Mouse (Mus musculus) hindbrain, embryonic 14.5 days (tissue): ENCODE measurements at regions not wholly inside any gene's neighbourhood (a gene's known extent, or its start where the extent isn't known, plus 50 kb on each side); places are given as distances from the start of the nearest gene placed in this dataset.
"Not testable (repeated sequence)": the region's sequence is repeated elsewhere in the genome, so short reads cannot be mapped to it uniquely, and the experiment has no call there.

Experiments
- ATAC-seq: fragments of 200-750 bp; cut with Nextera tagmentation; 2 replicates; pipeline ENCODE4 v1.8.0; 2017; ENCODE audit warnings: moderate number of reproducible peaks, mild to moderate bottlenecking, moderate TSS enrichment, moderate library complexity; ENCODE audit not compliant: low FRiP score
- DNase-seq: peaks from one replicate; pipeline ENCODE4 v3.0.0-alpha.2; 2015; ENCODE audit warnings: low spot score
- H3K27ac ChIP-seq: fragments of 300-500 bp; sonication (generic); 2 replicates; pipeline ENCODE4 v1.5.1; 2014; ENCODE audit warnings: mild to moderate bottlenecking, moderate library complexity
- H3K27me3 ChIP-seq: fragments of 300-500 bp; sonication (generic); 2 replicates; pipeline ENCODE4 v1.6.1; 2014; ENCODE audit warnings: mild to moderate bottlenecking, low read length, mixed read lengths; ENCODE audit not compliant: control insufficient read depth, insufficient read depth
- H3K36me3 ChIP-seq: fragments of 300-500 bp; sonication (generic); replicated peaks from 2 replicates; pipeline ENCODE4 v1.6.1; 2014; ENCODE audit not compliant: control insufficient read depth, insufficient read depth
- H3K4me1 ChIP-seq: fragments of 300-500 bp; sonication (generic); replicated peaks from 2 replicates; pipeline ENCODE4 v1.6.1; 2014; ENCODE audit warnings: antibody characterized with exemption, low read length, mixed read lengths; ENCODE audit not compliant: control insufficient read depth, insufficient read depth
- H3K4me2 ChIP-seq: fragments of 300-500 bp; sonication (generic); replicated peaks from 2 replicates; pipeline ENCODE4 v1.6.1; 2014; ENCODE audit warnings: mild to moderate bottlenecking, moderate library complexity
- H3K4me3 ChIP-seq: fragments of 300-500 bp; sonication (generic); replicated peaks from 2 replicates; pipeline ENCODE4 v1.5.1; 2014; ENCODE audit warnings: mild to moderate bottlenecking, low read length
- H3K9ac ChIP-seq: fragments of 300-500 bp; sonication (generic); 2 replicates; pipeline ENCODE4 v1.6.1; 2014
- H3K9me3 ChIP-seq: fragments of 300-500 bp; sonication (generic); 2 replicates; pipeline ENCODE4 v1.6.1; 2016; ENCODE audit warnings: low read length; ENCODE audit not compliant: control insufficient read depth
- WGBS: fragments of 180-500 bp; shearing (Covaris S2); extraction: QIAGEN DNeasy Blood & Tissue Kit; methylation state at CpG from one replicate; pipeline ENCODE4 v1.1.7; 2014; 5-methylcytosine and 5-hydroxymethylcytosine counted together

DNA sequence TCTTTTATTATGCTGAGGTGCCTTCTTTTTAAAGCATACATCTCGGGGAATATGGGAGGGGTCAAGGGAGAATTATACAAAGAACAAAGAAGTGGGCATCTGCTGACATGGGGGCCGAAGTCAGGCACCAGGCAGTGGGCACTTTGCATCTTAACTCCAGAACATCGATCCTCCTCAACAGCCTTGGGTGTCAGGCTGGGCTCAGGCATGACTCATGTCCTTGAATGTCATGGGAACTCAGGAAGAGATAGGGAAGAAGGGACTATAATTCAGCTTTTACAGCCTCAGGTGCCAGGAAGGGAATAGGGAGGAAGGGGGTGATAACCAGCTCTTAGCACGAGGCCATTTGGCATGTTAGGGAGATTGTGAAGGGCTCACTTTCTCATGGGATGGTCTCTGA lies 85.6 kb upstream of the Ptprz1 start:
- not testable (repeated sequence) for H3K4me2 ChIP-seq, H3K36me3 ChIP-seq, H3K9me3 ChIP-seq, ATAC-seq, H3K4me3 ChIP-seq, H3K27ac ChIP-seq, H3K27me3 ChIP-seq, H3K9ac ChIP-seq, H3K4me1 ChIP-seq, DNase-seq
- 87% methylated on average over 4 of the region's 4 CpGs for WGBS

GRCm38 (mm10) chr6:22791801-22792200 lies 83.5 kb upstream of the Ptprz1 start:
- no peak overlapping the region for H3K9ac ChIP-seq
- no peaks in the 10 kb centered on the region for H3K36me3 ChIP-seq
- peaks cover 22% of the 10 kb centered on the region; the same call in 1 of the 2 replicates for H3K4me1 ChIP-seq
- H3K27ac ChIP-seq: no peak overlapping the region
- H3K4me3 ChIP-seq: no peak overlapping the region
- H3K27me3 ChIP-seq: no peaks in the 10 kb centered on the region
- no peaks in the 10 kb centered on the region for H3K9me3 ChIP-seq
- no peak overlapping the region for H3K4me2 ChIP-seq
- 98% methylated on average over 4 of the region's 4 CpGs for WGBS
- no peak for ATAC-seq
- no peak for DNase-seq

DNA sequence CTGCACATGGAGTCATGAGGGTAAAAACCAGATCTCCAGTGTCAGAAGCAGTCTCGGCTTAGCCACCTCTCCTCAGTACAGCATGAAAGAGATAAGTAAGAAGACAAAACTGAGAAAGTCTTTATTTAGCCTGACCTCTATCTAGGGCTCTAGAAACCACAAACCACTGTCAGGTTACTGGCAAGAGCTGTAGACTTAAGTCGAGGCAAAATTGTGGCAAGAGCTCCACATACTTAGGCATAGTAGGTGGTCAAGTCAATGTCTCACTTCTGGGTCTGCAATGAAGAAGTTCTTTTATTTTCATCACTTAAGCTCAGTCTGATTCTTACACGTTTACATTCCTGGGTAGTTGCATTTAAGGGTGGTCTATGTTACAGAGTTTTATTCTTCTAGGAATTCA lies 82.7 kb upstream of the Ptprz1 start:
- Histone ChIP-seq H3K27me3 (no peaks in the 10 kb centered on the region), H3K4me2 (no peak overlapping the region), H3K9ac (no peak overlapping the region), H3K4me1 (peaks cover 22% of the 10 kb centered on the region; the same call in 1 of the 2 replicates), H3K9me3 (no peaks in the 10 kb centered on the region), H3K36me3 (no peaks in the 10 kb centered on the region), H3K4me3 (no peak overlapping the region), H3K27ac (no peak overlapping the region)
- ATAC-seq: no peak
- 85% methylated on average over 3 of the region's 3 CpGs for WGBS
- no peak for DNase-seq

DNA sequence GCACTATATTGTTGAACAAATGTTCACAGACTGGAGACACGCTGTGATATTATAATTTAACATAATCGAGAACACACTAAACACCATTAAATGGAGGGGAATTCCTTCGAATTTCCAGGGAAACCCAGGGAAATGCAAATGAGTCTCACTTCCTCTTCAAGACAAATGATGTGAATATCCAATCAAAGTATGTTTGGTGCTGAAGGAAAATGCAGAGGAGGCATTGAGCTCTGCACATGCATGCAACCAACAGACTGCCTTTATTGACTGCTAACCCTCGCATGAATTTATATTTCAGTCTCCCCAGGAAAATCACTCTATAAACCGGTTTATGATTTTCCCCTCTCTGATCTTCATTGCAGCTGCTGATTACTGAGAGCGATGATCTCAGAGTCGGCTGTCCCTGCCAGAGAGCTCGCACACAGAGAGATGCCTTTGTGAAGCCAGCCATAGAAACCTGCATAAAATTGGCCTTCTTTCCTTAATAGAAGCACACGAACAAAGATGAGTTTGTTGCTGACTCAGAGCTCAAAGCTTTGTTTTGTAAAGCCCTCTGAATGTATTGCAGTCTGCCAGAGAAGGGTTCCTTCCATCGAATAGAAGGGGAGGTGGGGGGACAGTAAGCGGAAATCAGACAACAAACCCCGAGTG lies 81.1 kb upstream of the Ptprz1 start:
- peak overlapping the region; percentile 32 for H3K4me2 ChIP-seq
- peak overlapping the region; percentile 37 for H3K9ac ChIP-seq
- peak overlapping the region; percentile 76 for H3K27ac ChIP-seq
- H3K27me3 ChIP-seq: no peaks in the 10 kb centered on the region
- WGBS: 9% methylated on average over 12 of the region's 12 CpGs
- H3K36me3 ChIP-seq: no peaks in the 10 kb centered on the region
- ATAC-seq (peak; percentile 90), DNase-seq (peak; percentile 76)
- peaks cover 22% of the 10 kb centered on the region; the same call in 1 of the 2 replicates for H3K4me1 ChIP-seq
- no peak overlapping the region for H3K4me3 ChIP-seq
- no peaks in the 10 kb centered on the region for H3K9me3 ChIP-seq

DNA sequence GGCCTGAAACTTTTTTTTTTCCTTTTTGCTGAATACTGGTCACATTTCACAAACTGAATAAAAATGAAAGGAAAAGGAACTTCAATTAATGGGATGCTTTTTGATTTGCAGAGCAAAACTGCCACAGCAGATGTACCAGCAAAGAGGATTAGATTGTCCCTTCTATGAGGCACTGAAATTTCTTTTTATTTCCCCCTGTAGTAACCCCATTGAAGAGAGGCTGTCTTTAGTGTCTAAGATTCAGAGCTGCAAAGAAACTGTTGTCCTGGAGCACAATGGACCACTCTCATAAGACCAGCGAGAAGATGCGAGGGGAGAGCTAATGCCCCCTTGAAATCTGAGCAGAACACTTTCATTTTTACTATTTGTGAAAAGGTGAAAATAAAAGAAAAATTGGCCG lies 80.5 kb upstream of the Ptprz1 start:
- DNase-seq: no peak
- Histone ChIP-seq H3K4me1 (peaks cover 22% of the 10 kb centered on the region; the same call in 1 of the 2 replicates), H3K9ac (peak overlapping the region; percentile 37), H3K36me3 (no peaks in the 10 kb centered on the region), H3K4me3 (no peak overlapping the region), H3K27me3 (no peaks in the 10 kb centered on the region), H3K27ac (peak overlapping the region; percentile 76), H3K4me2 (peak overlapping the region; percentile 32), H3K9me3 (no peaks in the 10 kb centered on the region)
- peak; percentile 54; the same call in 1 of the 2 replicates for ATAC-seq
- 28% methylated on average over 3 of the region's 3 CpGs for WGBS

DNA sequence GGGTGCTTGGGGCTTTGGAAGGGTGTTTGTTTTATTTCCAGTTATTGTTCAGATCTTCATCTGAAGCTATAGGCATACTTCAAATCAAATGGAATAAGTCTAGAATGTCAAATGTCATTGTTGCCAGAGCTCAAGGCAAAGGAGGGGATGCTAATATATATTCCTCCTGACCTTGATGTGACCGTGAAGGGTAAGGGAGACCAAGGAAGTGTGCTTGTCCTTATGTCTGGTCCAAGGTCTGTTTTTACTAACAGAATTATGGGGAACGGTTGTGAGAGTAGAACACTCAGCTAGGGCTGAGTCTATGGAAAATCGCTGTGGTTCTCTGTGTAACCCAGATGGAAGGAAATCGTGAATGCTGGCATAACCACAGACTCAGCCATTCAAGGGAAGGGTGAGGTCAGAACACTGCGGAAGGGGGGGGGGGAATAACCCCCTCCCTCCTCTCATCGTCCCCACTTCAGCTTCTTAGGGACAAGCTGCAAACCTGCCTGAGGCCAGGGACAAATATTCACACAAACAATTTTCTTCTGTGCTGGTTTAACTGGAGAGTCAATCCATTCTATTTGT lies 79.9 kb upstream of the Ptprz1 start:
- no peak for DNase-seq
- peak; percentile 54; the same call in 1 of the 2 replicates for ATAC-seq
- no peak overlapping the region for H3K4me3 ChIP-seq
- no peaks in the 10 kb centered on the region for H3K36me3 ChIP-seq
- H3K27ac ChIP-seq: peak overlapping the region; percentile 76
- WGBS: 20% methylated on average over 6 of the region's 6 CpGs
- H3K9ac ChIP-seq: 0 out of 2 replicates have a peak overlapping the region, but pooled peaks have one; percentile 37
- no peaks in the 10 kb centered on the region for H3K9me3 ChIP-seq
- H3K4me1 ChIP-seq: peaks cover 22% of the 10 kb centered on the region; the same call in 1 of the 2 replicates
- no peaks in the 10 kb centered on the region for H3K27me3 ChIP-seq
- peak overlapping the region; percentile 32; the same call in 1 of the 2 replicates for H3K4me2 ChIP-seq

DNA sequence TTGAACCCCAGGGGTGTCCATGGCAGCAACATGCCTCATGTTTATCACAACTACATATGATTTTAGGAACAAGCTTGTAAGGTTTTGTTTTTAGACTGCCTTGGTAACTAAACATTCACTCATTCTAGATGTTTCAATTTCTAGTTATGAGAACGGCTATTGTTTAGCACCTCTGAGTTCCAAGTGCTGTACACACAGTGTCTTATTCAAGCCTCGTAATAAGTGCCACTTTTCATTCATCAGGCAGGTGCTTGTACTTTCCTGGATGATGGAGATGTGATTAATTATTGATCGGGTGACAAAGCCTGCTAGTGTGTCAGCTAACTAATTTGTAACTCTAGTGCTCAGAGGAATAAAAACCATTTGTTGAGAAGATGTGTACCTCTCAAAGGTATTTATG lies 73.4 kb upstream of the Ptprz1 start:
- no peaks in the 10 kb centered on the region for H3K27me3 ChIP-seq
- H3K36me3 ChIP-seq: no peaks in the 10 kb centered on the region
- DNase-seq (no peak), ATAC-seq (no peak)
- 68% methylated on average over 3 of the region's 3 CpGs for WGBS
- H3K4me3 ChIP-seq: no peak overlapping the region
- H3K9ac ChIP-seq: no peak overlapping the region
- no peak overlapping the region for H3K27ac ChIP-seq
- H3K9me3 ChIP-seq: no peaks in the 10 kb centered on the region
- no peak overlapping the region for H3K4me2 ChIP-seq
- H3K4me1 ChIP-seq: no peaks in the 10 kb centered on the region

DNA sequence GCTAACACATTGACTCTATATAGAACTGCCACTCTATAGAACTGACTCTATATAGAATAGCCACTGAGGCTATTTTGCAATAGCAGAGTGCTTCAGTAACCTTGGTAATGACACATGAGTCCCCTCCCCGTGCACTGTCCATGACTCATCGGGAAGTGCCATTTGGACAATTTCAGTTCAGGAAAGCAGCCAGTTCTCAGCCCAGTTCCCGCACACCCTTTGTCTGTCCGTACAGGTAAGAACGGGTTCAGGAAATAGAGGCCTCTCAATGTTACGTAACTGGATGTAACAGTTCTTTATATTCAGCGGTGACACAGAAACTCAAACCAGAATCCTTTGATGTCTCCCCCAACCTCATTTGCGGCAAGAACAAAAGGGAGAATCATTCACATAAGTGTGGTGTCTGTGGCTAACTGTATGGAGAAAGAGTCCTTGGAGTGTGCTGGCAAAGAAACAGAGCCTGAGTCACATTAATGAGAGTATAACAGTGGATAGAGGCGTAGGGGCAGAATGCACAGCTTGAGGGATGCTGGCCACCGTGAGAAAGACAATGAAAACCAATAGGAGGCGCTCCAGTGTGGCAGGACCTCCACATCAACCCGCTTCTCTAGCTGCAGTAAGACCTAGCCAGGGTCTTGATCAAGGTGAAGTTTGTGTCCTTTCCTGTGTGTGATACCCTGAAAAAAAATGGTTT lies 72.8 kb upstream of the Ptprz1 start:
- no peak overlapping the region for H3K4me3 ChIP-seq
- H3K4me1 ChIP-seq: no peaks in the 10 kb centered on the region
- H3K9ac ChIP-seq: no peak overlapping the region
- no peaks in the 10 kb centered on the region for H3K36me3 ChIP-seq
- H3K27me3 ChIP-seq: no peaks in the 10 kb centered on the region
- ATAC-seq (peak; percentile 40; the same call in 1 of the 2 replicates), DNase-seq (peak; percentile 22)
- no peak overlapping the region for H3K4me2 ChIP-seq
- WGBS: 55% methylated on average over 12 of the region's 12 CpGs
- no peak overlapping the region for H3K27ac ChIP-seq
- H3K9me3 ChIP-seq: no peaks in the 10 kb centered on the region

GRCm38 (mm10) chr6:22803886-22804285 lies 71.4 kb upstream of the Ptprz1 start:
- no peak overlapping the region for H3K27ac ChIP-seq
- H3K9me3 ChIP-seq: no peaks in the 10 kb centered on the region
- no peaks in the 10 kb centered on the region for H3K4me1 ChIP-seq
- no peaks in the 10 kb centered on the region for H3K36me3 ChIP-seq
- DNase-seq (peak; percentile 20), ATAC-seq (no peak)
- no peaks in the 10 kb centered on the region for H3K27me3 ChIP-seq
- no peak overlapping the region for H3K4me2 ChIP-seq
- 87% methylated on average over 4 of the region's 4 CpGs for WGBS
- H3K9ac ChIP-seq: no peak overlapping the region
- no peak overlapping the region for H3K4me3 ChIP-seq
